Mouse (Mus musculus): ENCODE measurements around the gene Daxx. TPM values are rescaled to one million over a fixed set of nuclear protein-coding genes. Genes with fewer than 3 reads are reported as not detected.
"Not testable (repeated sequence)": the region's sequence is repeated elsewhere in the genome, so short reads cannot be mapped to it uniquely, and the experiment has no call there.

Gene Daxx
- polyA plus RNA-seq, 1 experiment from 2014 or later = 66.8 TPM

- H3K27ac ChIP-seq (replicated peaks; ENCODE audit: low read depth, low read length) = peak within 1 kb of the TSS; percentile 89
- WGBS = 1% methylated on average over 45 of the region's 45 CpGs
- H3K9ac ChIP-seq (ENCODE audit: low read length) = peak within 1 kb of the TSS; percentile 62
- no peaks in the 10 kb centered on the region for H3K27me3 ChIP-seq (ENCODE audit: control insufficient read depth, insufficient read depth, low read length)
- H3K36me3 ChIP-seq (ENCODE audit: control insufficient read depth, insufficient read depth, low read length) = peaks cover 17% of the 10 kb centered on the region
- peak; percentile 76 for ATAC-seq (ENCODE audit: insufficient number of reproducible peaks, low FRiP score, low TSS enrichment, low read depth)
- H3K4me1 ChIP-seq (ENCODE audit: control insufficient read depth, insufficient read depth, low read length) = peaks cover 40% of the 10 kb centered on the region
- H3K4me3 ChIP-seq (ENCODE audit: low read depth, low read length) = peak within 1 kb of the TSS; percentile 44
- H3K4me2 ChIP-seq (ENCODE audit: low read depth, severe bottlenecking) = peak within 1 kb of the TSS; percentile 86
- DNase-seq (ENCODE audit: low spot score) = peak; percentile 91
- no peaks in the 10 kb centered on the region for H3K9me3 ChIP-seq (ENCODE audit: control insufficient read depth, low read length)
Measured at GRCm38 (mm10) chr17:33951021-33951946, 42.1 kb downstream of the Daxx start, which contains the start of gene B3galt4. Gene B3galt4 (minus strand): TSS chr17:33951488.

GRCm38 (mm10) chr17:33952015-33952414 is 42.8 kb downstream of the Daxx start:
- not testable (repeated sequence) for DNase-seq (ENCODE audit: low spot score); H3K27me3 ChIP-seq (ENCODE audit: control insufficient read depth, insufficient read depth, low read length); H3K9ac ChIP-seq (ENCODE audit: low read length); H3K9me3 ChIP-seq (ENCODE audit: control insufficient read depth, low read length); ATAC-seq (ENCODE audit: insufficient number of reproducible peaks, low FRiP score, low TSS enrichment, low read depth); H3K27ac ChIP-seq (replicated peaks; ENCODE audit: low read depth, low read length)
- H3K4me2 ChIP-seq (ENCODE audit: low read depth, severe bottlenecking) = peak overlapping the region; percentile 86
- H3K36me3 ChIP-seq (ENCODE audit: control insufficient read depth, insufficient read depth, low read length) = peaks cover 17% of the 10 kb centered on the region
- WGBS = 77% methylated on average over 13 of the region's 13 CpGs
- H3K4me1 ChIP-seq (ENCODE audit: control insufficient read depth, insufficient read depth, low read length) = peaks cover 44% of the 10 kb centered on the region
- H3K4me3 ChIP-seq (ENCODE audit: low read depth, low read length) = peak overlapping the region; percentile 44

- whole genome bisulfite sequencing = 80% methylated on average over 4 of the region's 4 CpGs
- Histone ChIP-seq H3K9ac (ENCODE audit: low read length) (no peak overlapping the region), H3K27ac (replicated peaks; ENCODE audit: low read depth, low read length) (no peak overlapping the region), H3K4me3 (ENCODE audit: low read depth, low read length) (no peak overlapping the region), H3K4me1 (ENCODE audit: control insufficient read depth, insufficient read depth, low read length) (peaks cover 44% of the 10 kb centered on the region), H3K4me2 (ENCODE audit: low read depth, severe bottlenecking) (peak overlapping the region; percentile 82; the same call in 1 of the 2 replicates), H3K27me3 (ENCODE audit: control insufficient read depth, insufficient read depth, low read length) (no peaks in the 10 kb centered on the region), H3K9me3 (ENCODE audit: control insufficient read depth, low read length) (no peaks in the 10 kb centered on the region), H3K36me3 (ENCODE audit: control insufficient read depth, insufficient read depth, low read length) (peaks cover 15% of the 10 kb centered on the region)
- no peak for ATAC-seq (ENCODE audit: insufficient number of reproducible peaks, low FRiP score, low TSS enrichment, low read depth)
- no peak for DNase-seq (ENCODE audit: low spot score)
Measured at GRCm38 (mm10) chr17:33952879-33953278, 43.7 kb downstream of the Daxx start.

GRCm38 (mm10) chr17:33953310-33953709 is 44.1 kb downstream of the Daxx start:
- no peaks in the 10 kb centered on the region for H3K27me3 ChIP-seq (ENCODE audit: control insufficient read depth, insufficient read depth, low read length)
- DNase-seq (ENCODE audit: low spot score) (no peak), ATAC-seq (ENCODE audit: insufficient number of reproducible peaks, low FRiP score, low TSS enrichment, low read depth) (no peak)
- peaks cover 15% of the 10 kb centered on the region for H3K36me3 ChIP-seq (ENCODE audit: control insufficient read depth, insufficient read depth, low read length)
- H3K4me2 ChIP-seq (ENCODE audit: low read depth, severe bottlenecking) = peak overlapping the region; percentile 82; the same call in 1 of the 2 replicates
- 87% methylated on average over 3 of the region's 3 CpGs for WGBS
- H3K27ac ChIP-seq (replicated peaks; ENCODE audit: low read depth, low read length) = 0 out of 2 replicates have a peak overlapping the region, but pooled peaks have one; percentile 8
- H3K9ac ChIP-seq (ENCODE audit: low read length) = no peak overlapping the region
- H3K9me3 ChIP-seq (ENCODE audit: control insufficient read depth, low read length) = no peaks in the 10 kb centered on the region
- H3K4me1 ChIP-seq (ENCODE audit: control insufficient read depth, insufficient read depth, low read length) = peaks cover 44% of the 10 kb centered on the region
- H3K4me3 ChIP-seq (ENCODE audit: low read depth, low read length) = no peak overlapping the region

GRCm38 (mm10) chr17:33953961-33954565 is 44.8 kb downstream of the Daxx start:
- peak overlapping the region; percentile 100 for H3K4me3 ChIP-seq (ENCODE audit: low read depth, low read length)
- H3K36me3 ChIP-seq (ENCODE audit: control insufficient read depth, insufficient read depth, low read length) = peaks cover 15% of the 10 kb centered on the region
- H3K27me3 ChIP-seq (ENCODE audit: control insufficient read depth, insufficient read depth, low read length) = no peaks in the 10 kb centered on the region
- H3K9ac ChIP-seq (ENCODE audit: low read length) = peak overlapping the region; percentile 98
- DNase-seq (ENCODE audit: low spot score) (no peak), ATAC-seq (ENCODE audit: insufficient number of reproducible peaks, low FRiP score, low TSS enrichment, low read depth) (no peak)
- H3K27ac ChIP-seq (replicated peaks; ENCODE audit: low read depth, low read length) = 0 out of 2 replicates have a peak overlapping the region, but pooled peaks have one; percentile 89
- H3K4me2 ChIP-seq (ENCODE audit: low read depth, severe bottlenecking) = peak overlapping the region; percentile 82
- H3K9me3 ChIP-seq (ENCODE audit: control insufficient read depth, low read length) = no peaks in the 10 kb centered on the region
- peaks cover 44% of the 10 kb centered on the region for H3K4me1 ChIP-seq (ENCODE audit: control insufficient read depth, insufficient read depth, low read length)
- 39% methylated on average over 5 of the region's 5 CpGs for whole genome bisulfite sequencing

DNA sequence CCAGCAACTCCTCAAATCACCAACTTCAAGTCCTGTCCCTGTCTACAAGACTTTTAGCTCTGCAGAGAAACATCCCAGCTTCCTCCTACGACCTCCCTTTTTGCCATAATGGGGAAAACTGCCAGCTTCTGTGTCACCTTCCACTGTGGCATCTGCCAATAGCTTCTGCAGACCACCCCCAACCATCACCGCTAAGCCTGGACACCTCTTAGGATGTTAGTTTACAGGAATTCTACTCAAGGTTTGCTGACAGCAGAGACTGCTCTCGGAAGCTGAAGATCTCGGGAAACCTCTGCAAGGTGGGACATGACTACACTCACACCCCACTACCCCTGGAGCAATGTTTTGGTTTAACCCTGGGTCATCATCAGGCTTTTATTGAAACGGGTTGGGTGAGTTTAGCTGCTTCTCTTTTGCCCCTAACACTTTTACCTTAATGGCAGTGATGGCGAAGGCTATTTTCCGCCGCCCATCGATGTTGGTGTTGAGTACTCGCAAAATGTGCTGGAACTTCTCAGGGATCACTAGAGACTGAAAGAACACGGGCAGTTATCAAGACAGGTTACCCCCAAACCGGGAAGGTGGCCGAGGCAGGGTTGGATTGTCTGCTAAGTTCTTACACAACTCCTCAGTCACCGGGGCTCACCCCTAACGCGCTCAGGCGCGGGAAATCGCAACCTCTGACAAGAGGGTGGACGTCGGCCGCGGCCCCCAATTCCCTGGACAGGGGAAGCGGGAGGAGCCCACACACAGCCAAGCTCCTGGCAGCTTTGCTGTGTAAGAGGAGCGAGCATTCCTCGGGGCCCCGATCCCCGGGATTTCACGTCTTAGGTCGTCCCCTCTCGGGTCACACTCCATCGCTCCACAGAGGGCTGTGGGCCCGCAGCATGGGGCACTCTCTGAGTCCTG is 45.7 kb downstream of the Daxx start:
- H3K9me3 ChIP-seq (ENCODE audit: control insufficient read depth, low read length) = no peaks in the 10 kb centered on the region
- H3K4me1 ChIP-seq (ENCODE audit: control insufficient read depth, insufficient read depth, low read length) = peaks cover 44% of the 10 kb centered on the region
- peaks cover 15% of the 10 kb centered on the region for H3K36me3 ChIP-seq (ENCODE audit: control insufficient read depth, insufficient read depth, low read length)
- H3K27ac ChIP-seq (replicated peaks; ENCODE audit: low read depth, low read length) = peak overlapping the region; percentile 89
- H3K9ac ChIP-seq (ENCODE audit: low read length) = peak overlapping the region; percentile 98
- H3K4me3 ChIP-seq (ENCODE audit: low read depth, low read length) = peak overlapping the region; percentile 100
- no peaks in the 10 kb centered on the region for H3K27me3 ChIP-seq (ENCODE audit: control insufficient read depth, insufficient read depth, low read length)
- ATAC-seq (ENCODE audit: insufficient number of reproducible peaks, low FRiP score, low TSS enrichment, low read depth) (peak; percentile 27; the same call in 1 of the 2 replicates), DNase-seq (ENCODE audit: low spot score) (no peak)
- peak overlapping the region; percentile 82 for H3K4me2 ChIP-seq (ENCODE audit: low read depth, severe bottlenecking)
- WGBS = 1% methylated on average over 33 of the region's 33 CpGs

- H3K27me3 ChIP-seq (ENCODE audit: control insufficient read depth, insufficient read depth, low read length) = no peaks in the 10 kb centered on the region
- peak within 1 kb of the TSS; percentile 100 for H3K4me3 ChIP-seq (ENCODE audit: low read depth, low read length)
- peaks cover 41% of the 10 kb centered on the region for H3K4me1 ChIP-seq (ENCODE audit: control insufficient read depth, insufficient read depth, low read length)
- H3K9ac ChIP-seq (ENCODE audit: low read length) = peak within 1 kb of the TSS; percentile 98
- H3K4me2 ChIP-seq (ENCODE audit: low read depth, severe bottlenecking) = peak within 1 kb of the TSS; percentile 82
- ATAC-seq (ENCODE audit: insufficient number of reproducible peaks, low FRiP score, low TSS enrichment, low read depth) (peak; percentile 89), DNase-seq (ENCODE audit: low spot score) (peak; percentile 97)
- H3K36me3 ChIP-seq (ENCODE audit: control insufficient read depth, insufficient read depth, low read length) = peaks cover 15% of the 10 kb centered on the region
- whole genome bisulfite sequencing = under 1% methylated on average over 50 of the region's 50 CpGs
- peak within 1 kb of the TSS; percentile 89 for H3K27ac ChIP-seq (replicated peaks; ENCODE audit: low read depth, low read length)
- no peaks in the 10 kb centered on the region for H3K9me3 ChIP-seq (ENCODE audit: control insufficient read depth, low read length)
Measured at GRCm38 (mm10) chr17:33955555-33956214, 46.5 kb downstream of the Daxx start, which contains the start of the genes Vps52 and Rps18. Gene Vps52 (plus strand): TSS chr17:33955812. Gene Rps18 (minus strand): TSS chr17:33956001.
